Mouse (Mus musculus): ENCODE data around the gene Rangap1. TPM values are rescaled to one million over a fixed set of nuclear protein-coding genes. Genes with fewer than 3 reads are reported as not detected.

Rangap1 gene
- polyA plus RNA-seq (2015; fragmentation: Nextera tagmentation; extraction: Ambion mirVana): 17.9 and 24.6 TPM in 2 replicates

DNA sequence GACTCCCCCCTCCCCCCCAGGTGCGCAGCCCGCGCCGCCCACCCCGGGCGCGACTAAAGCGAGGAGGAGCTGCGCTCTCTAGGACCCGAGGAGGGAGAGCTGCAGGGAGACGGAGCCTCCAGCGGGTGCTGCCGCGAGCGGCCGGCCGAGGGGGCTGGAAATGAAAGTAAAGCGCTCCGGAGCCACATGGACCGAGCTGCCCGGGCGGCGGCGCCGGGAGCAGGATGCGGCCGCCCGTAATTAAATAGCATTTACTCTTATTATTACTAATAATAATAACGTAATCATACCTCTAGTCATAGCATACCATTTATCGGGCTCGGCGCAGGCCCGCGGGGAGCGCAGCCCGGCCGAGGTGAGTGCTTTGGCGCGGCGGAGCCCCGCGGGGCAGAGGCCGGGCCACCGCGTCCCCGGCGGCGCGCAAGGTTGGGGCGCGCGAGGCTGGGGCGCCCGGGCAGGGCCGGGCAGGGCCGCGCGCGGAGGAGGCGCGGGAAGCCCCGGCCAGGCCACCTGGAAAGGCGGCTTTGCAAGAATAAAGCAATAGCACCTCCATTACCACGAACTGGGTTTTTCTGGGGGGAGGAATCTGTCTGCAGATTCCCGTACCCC is at the start of gene Rangap1, which contains the start of gene Zc3h7b:
Rangap1 (minus strand) TSS at position 539 of the 609 bp plus-strand sequence.
Zc3h7b (plus strand) TSS at position 66 of the 609 bp plus-strand sequence.
- ATAC-seq: peak; percentile 90
- H3K9me3 ChIP-seq (ENCODE audit: low read length): no peaks in the 10 kb centered on the region
- 4% methylated on average over 54 of the region's 65 CpGs for WGBS
- peak; percentile 36 for TF ChIP-seq CTCF (IDR thresholded peaks at IDR 0.05)
- TF ChIP-seq EP300 (IDR thresholded peaks at IDR 0.05): no peak
- peak within 1 kb of the TSS; percentile 97 for H3K9ac ChIP-seq (replicated peaks; ENCODE audit: low read depth)
- peak; percentile 91 for DNase-seq (ENCODE audit: low spot score)
- H3K4me2 ChIP-seq (replicated peaks; ENCODE audit: low read depth, low read length): peak within 1 kb of the TSS; percentile 90
- peak within 1 kb of the TSS; percentile 99 for H3K4me3 ChIP-seq (ENCODE audit: low read depth, low read length)
- H3K27me3 ChIP-seq (replicated peaks; ENCODE audit: insufficient read depth, low read length): no peaks in the 10 kb centered on the region
- H3K4me1 ChIP-seq (ENCODE audit: insufficient read depth, low read depth, low read length): 0 out of 2 replicates have a peak, but pooled peaks cover 4% of the 10 kb centered on the region
- peak within 1 kb of the TSS; percentile 94 for H3K27ac ChIP-seq (ENCODE audit: low read length)
- no peaks in the 10 kb centered on the region for H3K36me3 ChIP-seq (ENCODE audit: insufficient read depth, low read length)

- Histone ChIP-seq H3K4me3 (ENCODE audit: low read depth, low read length) (no peak overlapping the region), H3K4me2 (replicated peaks; ENCODE audit: low read depth, low read length) (no peak overlapping the region), H3K36me3 (ENCODE audit: insufficient read depth, low read length) (peaks cover 12% of the 10 kb centered on the region), H3K9ac (replicated peaks; ENCODE audit: low read depth) (no peak overlapping the region), H3K27me3 (replicated peaks; ENCODE audit: insufficient read depth, low read length) (no peaks in the 10 kb centered on the region), H3K9me3 (ENCODE audit: low read length) (no peaks in the 10 kb centered on the region), H3K4me1 (ENCODE audit: insufficient read depth, low read depth, low read length) (no peaks in the 10 kb centered on the region), H3K27ac (ENCODE audit: low read length) (no peak overlapping the region)
- WGBS: 93% methylated on average over 9 of the region's 9 CpGs
- no peak for DNase-seq (ENCODE audit: low spot score)
- TF ChIP-seq CTCF (IDR thresholded peaks at IDR 0.05) (no peak), EP300 (IDR thresholded peaks at IDR 0.05) (no peak)
- no peak for ATAC-seq
Observed at GRCm38 (mm10) chr15:81792444-81792843, 47.1 kb upstream of the Rangap1 start.

- no peak overlapping the region for H3K4me3 ChIP-seq (ENCODE audit: low read depth, low read length)
- peaks cover 32% of the 10 kb centered on the region for H3K36me3 ChIP-seq (ENCODE audit: insufficient read depth, low read length)
- H3K27ac ChIP-seq (ENCODE audit: low read length): no peak overlapping the region
- no peak overlapping the region for H3K4me2 ChIP-seq (replicated peaks; ENCODE audit: low read depth, low read length)
- WGBS: 92% methylated on average over 13 of the region's 13 CpGs
- ATAC-seq: no peak
- no peak for TF ChIP-seq CTCF (IDR thresholded peaks at IDR 0.05)
- TF ChIP-seq EP300 (IDR thresholded peaks at IDR 0.05): no peak
- DNase-seq (ENCODE audit: low spot score): no peak
- H3K27me3 ChIP-seq (replicated peaks; ENCODE audit: insufficient read depth, low read length): no peaks in the 10 kb centered on the region
- H3K9me3 ChIP-seq (ENCODE audit: low read length): no peaks in the 10 kb centered on the region
- H3K4me1 ChIP-seq (ENCODE audit: insufficient read depth, low read depth, low read length): no peaks in the 10 kb centered on the region
- H3K9ac ChIP-seq (replicated peaks; ENCODE audit: low read depth): no peak overlapping the region
Observed at GRCm38 (mm10) chr15:81787525-81787924, 42.2 kb upstream of the Rangap1 start.

GRCm38 (mm10) chr15:81785701-81786100 is 40.4 kb upstream of the Rangap1 start:
- Histone ChIP-seq H3K27ac (ENCODE audit: low read length) (no peak overlapping the region), H3K9ac (replicated peaks; ENCODE audit: low read depth) (no peak overlapping the region), H3K4me2 (replicated peaks; ENCODE audit: low read depth, low read length) (no peak overlapping the region), H3K4me1 (ENCODE audit: insufficient read depth, low read depth, low read length) (no peaks in the 10 kb centered on the region), H3K27me3 (replicated peaks; ENCODE audit: insufficient read depth, low read length) (no peaks in the 10 kb centered on the region), H3K9me3 (ENCODE audit: low read length) (no peaks in the 10 kb centered on the region), H3K4me3 (ENCODE audit: low read depth, low read length) (no peak overlapping the region), H3K36me3 (ENCODE audit: insufficient read depth, low read length) (peaks cover 27% of the 10 kb centered on the region; the same call in 1 of the 2 replicates)
- no peak for TF ChIP-seq EP300 (IDR thresholded peaks at IDR 0.05)
- ATAC-seq: no peak
- WGBS: 95% methylated on average over 8 of the region's 8 CpGs
- no peak for DNase-seq (ENCODE audit: low spot score)

DNA sequence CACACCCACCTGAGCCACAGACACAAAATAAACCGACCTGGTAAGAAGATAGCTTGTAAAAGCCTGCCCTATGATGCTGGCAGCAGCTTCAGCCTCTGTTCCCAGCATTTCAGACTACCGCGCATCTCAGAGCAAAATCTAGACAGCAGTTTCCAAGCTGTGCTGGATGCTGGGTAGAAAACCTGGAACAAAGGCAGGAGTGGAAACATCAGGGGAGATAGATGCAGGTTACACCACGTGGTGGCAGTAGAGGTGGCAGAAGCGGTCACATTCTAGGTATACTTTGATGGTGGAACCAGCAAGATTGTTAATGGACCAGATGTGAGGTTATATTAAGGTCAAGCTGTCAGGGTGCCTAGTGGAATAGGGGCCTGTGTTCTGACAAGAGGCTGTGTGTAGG is 39.4 kb upstream of the Rangap1 start:
- Histone ChIP-seq H3K27me3 (replicated peaks; ENCODE audit: insufficient read depth, low read length) (no peaks in the 10 kb centered on the region), H3K36me3 (ENCODE audit: insufficient read depth, low read length) (peaks cover 32% of the 10 kb centered on the region; the same call in 1 of the 2 replicates), H3K9ac (replicated peaks; ENCODE audit: low read depth) (no peak overlapping the region), H3K4me2 (replicated peaks; ENCODE audit: low read depth, low read length) (no peak overlapping the region), H3K27ac (ENCODE audit: low read length) (no peak overlapping the region), H3K4me3 (ENCODE audit: low read depth, low read length) (no peak overlapping the region), H3K4me1 (ENCODE audit: insufficient read depth, low read depth, low read length) (no peaks in the 10 kb centered on the region), H3K9me3 (ENCODE audit: low read length) (no peaks in the 10 kb centered on the region)
- 69% methylated on average over 5 of the region's 5 CpGs for WGBS
- TF ChIP-seq EP300 (IDR thresholded peaks at IDR 0.05) (no peak), CTCF (IDR thresholded peaks at IDR 0.05) (peak; percentile 60)
- DNase-seq (ENCODE audit: low spot score) (peak; percentile 22), ATAC-seq (no peak; the same call in 1 of the 2 replicates)

DNA sequence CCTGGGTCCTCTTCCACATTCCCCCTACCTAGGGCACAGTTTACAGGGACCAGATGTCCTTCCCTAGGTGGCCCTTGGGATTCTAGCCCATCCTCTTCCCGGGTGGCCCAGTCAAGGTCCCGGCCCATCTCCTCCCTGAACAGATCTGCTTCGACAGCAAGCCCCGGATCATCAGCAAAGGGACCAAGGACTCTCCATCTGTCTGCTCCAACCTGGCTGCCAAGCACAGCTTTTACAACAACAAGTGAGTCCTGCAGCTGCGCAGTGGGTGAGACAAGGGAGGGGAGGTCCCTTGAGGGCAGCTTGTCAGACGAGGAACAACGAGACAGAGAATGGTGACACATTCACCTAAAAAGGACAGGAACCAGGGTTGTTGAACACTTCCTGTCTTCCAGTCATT is 36.5 kb upstream of the Rangap1 start:
- no peak overlapping the region for H3K4me2 ChIP-seq (replicated peaks; ENCODE audit: low read depth, low read length)
- peaks cover 57% of the 10 kb centered on the region for H3K36me3 ChIP-seq (ENCODE audit: insufficient read depth, low read length)
- H3K27me3 ChIP-seq (replicated peaks; ENCODE audit: insufficient read depth, low read length): no peaks in the 10 kb centered on the region
- H3K4me1 ChIP-seq (ENCODE audit: insufficient read depth, low read depth, low read length): no peaks in the 10 kb centered on the region
- H3K27ac ChIP-seq (ENCODE audit: low read length): no peak overlapping the region
- no peak overlapping the region for H3K9ac ChIP-seq (replicated peaks; ENCODE audit: low read depth)
- TF ChIP-seq CTCF (IDR thresholded peaks at IDR 0.05): no peak
- no peak for TF ChIP-seq EP300 (IDR thresholded peaks at IDR 0.05)
- no peak for ATAC-seq
- DNase-seq (ENCODE audit: low spot score): no peak
- WGBS: 86% methylated on average over 7 of the region's 7 CpGs
- H3K4me3 ChIP-seq (ENCODE audit: low read depth, low read length): no peak overlapping the region
- no peaks in the 10 kb centered on the region for H3K9me3 ChIP-seq (ENCODE audit: low read length)

All from lung, postnatal 0 days (tissue).